Mouse (Mus musculus) limb, embryonic 14.5 days (tissue): ENCODE data around the gene Cyb5b. TPM values are rescaled to one million over a fixed set of nuclear protein-coding genes. Genes with fewer than 3 reads are reported as not detected.

Experiments used
- ATAC-seq: fragments of 200-750 bp; cut with Nextera tagmentation; 2 replicates; pipeline ENCODE4 v1.8.0; 2017; ENCODE audit warnings: low read depth, moderate number of reproducible peaks, moderate TSS enrichment; ENCODE audit not compliant: low FRiP score
- DNase-seq: peaks from one replicate; pipeline ENCODE4 v3.0.0-alpha.2; 2015; ENCODE audit warnings: low spot score
- H3K27ac ChIP-seq: fragments of 300-500 bp; sonication (generic); replicated peaks from 2 replicates; pipeline ENCODE4 v1.5.1; 2014; ENCODE audit warnings: low read depth, mild to moderate bottlenecking, low read length, moderate library complexity, mixed read lengths
- H3K27me3 ChIP-seq: fragments of 300-500 bp; sonication (generic); 2 replicates; pipeline ENCODE4 v1.6.1; 2014; ENCODE audit warnings: low read length, mixed read lengths; ENCODE audit not compliant: control insufficient read depth, insufficient read depth
- H3K36me3 ChIP-seq: fragments of 300-500 bp; sonication (generic); 2 replicates; pipeline ENCODE4 v1.6.1; 2014; ENCODE audit warnings: mild to moderate bottlenecking, low read length, moderate library complexity, mixed read lengths; ENCODE audit not compliant: control insufficient read depth, insufficient read depth
- H3K4me1 ChIP-seq: fragments of 300-500 bp; sonication (generic); 2 replicates; pipeline ENCODE4 v1.6.1; 2014; ENCODE audit warnings: antibody characterized with exemption, low read length, mixed read lengths; ENCODE audit not compliant: control insufficient read depth, insufficient read depth
- H3K4me2 ChIP-seq: fragments of 300-500 bp; sonication (generic); replicated peaks from 2 replicates; pipeline ENCODE4 v1.6.1; 2014; ENCODE audit warnings: low read depth, mild to moderate bottlenecking, low read length, moderate library complexity; ENCODE audit not compliant: severe bottlenecking
- H3K4me3 ChIP-seq: fragments of 300-500 bp; sonication (generic); replicated peaks from 2 replicates; pipeline ENCODE4 v1.5.1; 2014; ENCODE audit warnings: low read length
- H3K9ac ChIP-seq: fragments of 300-500 bp; sonication (generic); 2 replicates; pipeline ENCODE4 v1.6.1; 2014; ENCODE audit warnings: mild to moderate bottlenecking, low read depth, low read length, moderate library complexity; ENCODE audit not compliant: severe bottlenecking
- H3K9me3 ChIP-seq: fragments of 300-500 bp; sonication (generic); 2 replicates; pipeline ENCODE4 v1.6.1; 2016; ENCODE audit warnings: low read length; ENCODE audit not compliant: control insufficient read depth
- POLR2A ChIP-seq: fragments of 200-500 bp; IDR thresholded peaks from 2 replicates; pipeline ENCODE4 v1.8.0; 2012; ENCODE audit warnings: inconsistent platforms, mild to moderate bottlenecking, moderate library complexity, borderline replicate concordance; ENCODE audit not compliant: insufficient read depth, insufficient read length; ENCODE audit errors: extremely low read depth
- WGBS: fragments of 180-500 bp; shearing (Covaris S2); extraction: QIAGEN DNeasy Blood & Tissue Kit; methylation state at CpG from one replicate; pipeline ENCODE4 v1.1.7; 2014; 5-methylcytosine and 5-hydroxymethylcytosine counted together
- polyA plus RNA-seq, 2 experiments: library from polyadenylated mRNA; depleted of rRNA in 1 of 2; stranded (reverse) in 1 of 2; unstranded in 1 of 2; fragments of >200 nt; fragmentation: Nextera tagmentation in 1 of 2; extraction: Ambion mirVana in 1 of 2; gene quantifications; 2 replicates each; pipeline versions ENCODE4 v1.2.1 to v1.2.3; 2012 to 2014

Cyb5b gene
- polyA plus RNA-seq, 2 experiments, result 60.3 to 82.3 TPM

DNA sequence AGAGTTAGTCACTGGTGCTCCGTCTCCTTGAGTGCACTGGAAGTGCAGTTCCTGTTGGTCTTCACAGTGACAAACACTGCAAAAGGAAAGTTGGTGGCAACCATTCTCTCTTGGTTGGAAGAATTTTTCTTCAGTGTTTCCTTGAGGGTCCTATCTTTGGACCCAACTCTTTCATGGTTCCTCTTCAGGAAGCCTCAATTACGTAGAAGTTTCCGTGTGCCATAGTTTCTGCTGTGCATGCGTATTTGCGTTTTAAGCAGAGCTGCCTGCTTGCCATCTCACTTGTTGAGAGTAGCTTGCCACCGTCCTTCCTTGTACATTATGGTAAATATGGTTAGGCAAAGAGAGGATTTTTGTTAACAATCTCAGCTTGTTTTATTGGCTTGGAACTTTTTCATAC is 30.7 kb downstream of the Cyb5b start:
- Histone ChIP-seq H3K9me3 (no peaks in the 10 kb centered on the region; the same call in 1 of the 2 replicates), H3K4me1 (no peaks in the 10 kb centered on the region)
- no peak for ATAC-seq

DNA sequence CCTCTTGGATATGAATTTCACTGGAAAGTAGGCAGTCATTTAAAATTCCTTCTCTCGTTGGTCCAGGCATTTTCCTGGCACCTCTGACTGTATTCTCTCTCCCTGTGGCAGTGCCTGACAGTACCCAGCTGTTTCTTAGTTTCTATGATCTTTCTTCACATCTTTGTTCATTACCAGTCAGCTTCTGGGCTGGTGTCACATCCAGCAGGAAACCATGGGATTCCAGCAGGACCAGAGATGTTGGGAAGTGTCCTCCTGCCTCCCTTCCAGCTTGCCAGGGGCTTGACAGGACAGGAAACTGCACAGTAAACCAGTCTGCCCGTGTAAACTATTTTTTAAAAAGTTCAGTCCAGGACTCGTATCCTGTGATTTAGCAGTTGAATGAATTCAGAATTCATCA is 34.6 kb downstream of the Cyb5b start:
- H3K4me2 ChIP-seq, result no peak overlapping the region
- no peaks in the 10 kb centered on the region for H3K4me1 ChIP-seq
- no peak overlapping the region for H3K9ac ChIP-seq
- no peaks in the 10 kb centered on the region for H3K27me3 ChIP-seq
- WGBS, result 76% methylated on average over 3 of the region's 3 CpGs
- no peaks in the 10 kb centered on the region for H3K9me3 ChIP-seq
- TF ChIP-seq POLR2A, result no peak
- ATAC-seq, result no peak
- no peak overlapping the region for H3K27ac ChIP-seq
- H3K36me3 ChIP-seq, result peaks cover 48% of the 10 kb centered on the region
- no peak for DNase-seq
- no peak overlapping the region for H3K4me3 ChIP-seq

More for the DNA sequence above, 30.7 kb downstream of the Cyb5b start:
- no peak for TF ChIP-seq POLR2A
- H3K4me3 ChIP-seq, result no peak overlapping the region
- no peak overlapping the region for H3K4me2 ChIP-seq
- no peak for DNase-seq
- H3K36me3 ChIP-seq, result peaks cover 83% of the 10 kb centered on the region
- H3K9ac ChIP-seq, result no peak overlapping the region
- 94% methylated on average over 6 of the region's 6 CpGs for WGBS
- no peaks in the 10 kb centered on the region for H3K27me3 ChIP-seq
- H3K27ac ChIP-seq, result no peak overlapping the region

DNA sequence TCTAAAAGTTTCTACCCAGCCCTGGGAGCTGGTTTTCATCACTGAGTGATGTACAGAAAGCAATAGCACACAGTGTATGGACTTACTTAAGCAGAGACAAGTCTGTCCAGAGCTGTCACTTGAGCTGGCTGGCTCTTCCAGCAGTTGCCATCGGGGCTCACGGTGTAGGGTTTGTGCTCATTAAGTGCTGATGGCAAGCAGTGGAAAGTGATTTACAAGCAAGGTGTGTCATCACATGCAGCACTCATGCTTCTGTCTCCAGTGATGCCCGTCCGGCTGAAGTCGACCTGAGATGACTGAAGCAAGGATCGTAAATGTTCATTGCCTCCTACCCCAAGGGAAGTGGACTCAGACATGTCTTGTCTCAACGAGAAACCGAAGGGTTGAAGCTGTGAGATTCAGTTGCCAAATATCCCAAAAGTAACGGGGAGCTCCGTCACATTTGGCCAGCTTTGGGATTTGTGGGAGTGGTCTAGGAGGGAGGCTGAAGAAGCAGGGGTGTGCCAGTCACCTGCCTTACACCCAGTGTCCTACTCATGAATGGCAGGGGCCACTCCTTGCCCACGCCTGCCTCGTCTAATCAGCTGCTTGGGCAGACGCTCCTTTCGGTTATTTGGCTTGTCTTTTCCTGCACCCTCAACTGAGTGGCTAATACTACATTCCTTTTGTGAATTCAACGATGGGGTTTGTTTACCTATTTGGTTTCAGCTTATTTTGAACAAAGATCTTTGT is 36.4 kb downstream of the Cyb5b start:
- Histone ChIP-seq H3K27me3 (no peaks in the 10 kb centered on the region), H3K36me3 (peaks cover 33% of the 10 kb centered on the region), H3K9me3 (no peaks in the 10 kb centered on the region), H3K4me3 (no peak overlapping the region), H3K27ac (no peak overlapping the region), H3K4me1 (no peaks in the 10 kb centered on the region), H3K9ac (no peak overlapping the region), H3K4me2 (no peak overlapping the region)
- TF ChIP-seq POLR2A, result no peak
- 59% methylated on average over 15 of the region's 15 CpGs for WGBS
- no peak for DNase-seq
- no peak for ATAC-seq

DNA sequence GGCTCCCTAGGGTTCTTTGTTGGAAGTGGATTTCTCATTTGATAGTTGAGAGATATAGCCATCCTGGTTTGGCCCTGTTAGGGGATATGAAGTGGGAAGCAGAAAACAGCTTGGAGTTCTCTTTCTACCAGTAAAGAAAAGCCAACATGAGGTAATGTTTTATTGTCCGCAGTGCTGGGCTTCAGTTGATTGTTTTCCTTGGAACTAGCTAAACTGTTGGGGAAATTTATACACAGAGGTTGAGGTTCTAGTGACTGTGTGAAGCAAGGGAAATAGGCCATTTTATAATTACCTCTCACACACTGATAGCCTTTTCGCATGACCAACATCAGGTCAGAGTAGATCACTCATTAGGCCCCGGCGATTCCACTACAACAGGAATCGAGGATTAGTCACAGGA is 37.2 kb downstream of the Cyb5b start:
- Histone ChIP-seq H3K4me3 (no peak overlapping the region), H3K9ac (no peak overlapping the region), H3K4me2 (no peak overlapping the region), H3K27ac (no peak overlapping the region), H3K4me1 (no peaks in the 10 kb centered on the region), H3K9me3 (no peaks in the 10 kb centered on the region), H3K36me3 (peaks cover 27% of the 10 kb centered on the region), H3K27me3 (no peaks in the 10 kb centered on the region)
- ATAC-seq (no peak), DNase-seq (no peak)
- TF ChIP-seq POLR2A, result no peak
- 86% methylated on average over 5 of the region's 5 CpGs for WGBS

DNA sequence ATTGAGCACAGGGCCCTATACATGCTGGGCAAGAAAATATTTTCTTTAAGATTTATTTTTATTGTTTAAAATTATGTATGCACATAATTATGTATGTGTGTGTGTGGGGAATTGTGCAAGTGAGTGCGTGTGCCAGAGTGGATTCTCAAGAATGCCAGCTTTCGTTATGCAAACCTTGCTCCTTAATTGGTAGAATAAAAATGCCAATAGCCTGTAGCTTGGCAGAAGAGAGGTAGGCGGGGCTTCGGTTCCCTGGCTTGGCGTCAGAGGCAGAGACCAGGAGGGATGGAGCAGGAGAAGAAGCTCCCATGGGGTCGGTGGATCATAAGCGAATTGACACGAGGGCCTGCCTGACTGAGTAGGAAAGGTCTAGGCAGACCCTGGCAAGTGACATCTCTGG is 42.2 kb downstream of the Cyb5b start:
- ATAC-seq, result no peak
- 61% methylated on average over 8 of the region's 8 CpGs for WGBS

More for the DNA sequence above, 42.2 kb downstream of the Cyb5b start:
- H3K36me3 ChIP-seq, result no peaks in the 10 kb centered on the region
- no peaks in the 10 kb centered on the region for H3K4me1 ChIP-seq
- H3K27me3 ChIP-seq, result no peaks in the 10 kb centered on the region
- H3K4me3 ChIP-seq, result no peak overlapping the region
- no peaks in the 10 kb centered on the region for H3K9me3 ChIP-seq
- no peak overlapping the region for H3K9ac ChIP-seq
- no peak overlapping the region for H3K27ac ChIP-seq
- no peak for TF ChIP-seq POLR2A
- no peak for DNase-seq
- H3K4me2 ChIP-seq, result no peak overlapping the region
